Mouse (Mus musculus) ovary, postnatal 36 days (tissue): ENCODE results near the gene Ash1l.

ENCODE experiments used
- DNase-seq: peaks from one replicate; pipeline ENCODE4 v3.0.0; 2022; ENCODE audit warnings: low spot score, mixed read lengths

Gene Ash1l

DNA sequence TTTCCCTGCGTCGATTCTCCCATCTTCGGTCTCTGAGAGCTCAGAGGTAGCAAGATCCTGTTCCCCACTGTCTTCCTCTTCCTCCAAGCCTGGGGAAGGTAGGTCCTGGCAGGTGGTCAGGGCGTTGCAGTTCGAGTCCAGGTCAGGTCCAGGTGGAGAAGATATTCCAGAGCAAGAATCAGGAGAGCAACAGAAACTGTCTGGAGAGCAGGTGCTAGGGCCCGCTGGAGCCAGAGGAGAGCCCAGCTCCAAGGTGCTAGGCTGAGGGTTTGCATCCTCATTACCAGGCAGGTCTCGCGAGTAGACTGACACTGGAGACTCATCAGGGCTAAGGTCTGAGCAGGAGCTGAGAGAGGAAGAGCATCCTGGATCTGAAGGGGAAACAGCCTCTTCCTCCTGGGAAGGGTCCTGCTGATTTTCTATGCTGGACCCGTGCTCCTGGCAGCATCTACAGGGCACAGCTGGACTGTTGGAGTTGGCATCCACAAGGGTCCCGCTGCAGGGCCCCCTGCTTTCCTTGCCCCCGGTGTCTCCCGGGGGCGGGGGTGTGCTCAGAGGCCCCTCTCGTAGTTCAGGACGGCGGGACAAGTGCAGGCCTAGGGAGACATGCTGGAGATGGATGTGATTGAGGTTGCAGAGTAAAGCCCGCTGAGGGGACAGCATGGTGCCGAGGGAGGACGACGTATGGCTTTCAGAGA, 141.5 kb downstream of the Ash1l start:
- DNase-seq: no peak

- DNase-seq: no peak
Observed at GRCm38 (mm10) chr3:89092509-89093090, 142.2 kb downstream of the Ash1l start.

DNA sequence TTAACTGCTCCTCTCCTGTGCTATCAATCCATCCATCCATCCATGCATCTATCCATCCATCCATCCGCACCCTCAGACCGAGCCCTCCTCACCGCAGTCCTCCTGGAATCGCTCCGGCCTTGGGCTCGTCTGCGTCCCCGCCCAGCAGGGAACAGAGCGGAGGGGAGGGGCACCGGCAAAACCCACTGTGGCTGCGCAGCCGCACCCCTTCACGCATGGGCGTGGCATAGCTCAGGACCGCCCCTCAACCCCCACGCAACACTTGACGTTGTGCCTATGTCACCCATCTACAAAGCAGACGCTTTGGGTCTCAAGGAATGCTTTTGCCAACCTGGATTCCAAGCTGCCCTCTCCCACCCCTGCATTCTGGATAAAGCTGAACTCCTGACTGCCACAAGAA, 142.8 kb downstream of the Ash1l start, which contains the start of gene Rusc1:
TSS of gene Rusc1 (minus strand) at position 137 of the 400 bp plus-strand sequence.
- peak; percentile 85 for DNase-seq

DNA sequence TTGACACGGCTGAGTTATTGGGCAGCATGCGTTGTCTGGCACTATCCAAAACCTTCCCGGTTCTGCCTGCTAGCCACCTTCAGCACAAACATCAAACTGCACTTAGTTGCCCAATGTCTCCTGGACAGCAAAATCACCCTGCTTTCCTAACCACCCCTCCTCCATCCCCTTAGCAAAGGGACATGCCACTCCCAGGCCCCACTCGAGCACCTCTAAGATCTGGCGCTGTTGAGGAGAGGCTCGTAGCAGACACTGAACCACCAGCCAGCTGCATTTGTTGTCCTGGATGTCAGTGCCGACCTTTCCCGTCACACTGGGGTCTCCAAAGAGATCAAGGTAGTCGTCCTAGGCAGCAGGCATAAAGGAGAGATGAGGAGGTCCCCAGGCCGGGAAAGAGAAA, 143.6 kb downstream of the Ash1l start:
- no peak for DNase-seq

GRCm38 (mm10) chr3:89100811-89101210, 150.4 kb downstream of the Ash1l start, which contains the start of gene Gm43738:
Gene Gm43738, minus strand, starts transcription at chr3:89101099.
- DNase-seq: no peak

- DNase-seq: no peak
Observed at GRCm38 (mm10) chr3:89101459-89101811, 151.0 kb downstream of the Ash1l start.

DNA sequence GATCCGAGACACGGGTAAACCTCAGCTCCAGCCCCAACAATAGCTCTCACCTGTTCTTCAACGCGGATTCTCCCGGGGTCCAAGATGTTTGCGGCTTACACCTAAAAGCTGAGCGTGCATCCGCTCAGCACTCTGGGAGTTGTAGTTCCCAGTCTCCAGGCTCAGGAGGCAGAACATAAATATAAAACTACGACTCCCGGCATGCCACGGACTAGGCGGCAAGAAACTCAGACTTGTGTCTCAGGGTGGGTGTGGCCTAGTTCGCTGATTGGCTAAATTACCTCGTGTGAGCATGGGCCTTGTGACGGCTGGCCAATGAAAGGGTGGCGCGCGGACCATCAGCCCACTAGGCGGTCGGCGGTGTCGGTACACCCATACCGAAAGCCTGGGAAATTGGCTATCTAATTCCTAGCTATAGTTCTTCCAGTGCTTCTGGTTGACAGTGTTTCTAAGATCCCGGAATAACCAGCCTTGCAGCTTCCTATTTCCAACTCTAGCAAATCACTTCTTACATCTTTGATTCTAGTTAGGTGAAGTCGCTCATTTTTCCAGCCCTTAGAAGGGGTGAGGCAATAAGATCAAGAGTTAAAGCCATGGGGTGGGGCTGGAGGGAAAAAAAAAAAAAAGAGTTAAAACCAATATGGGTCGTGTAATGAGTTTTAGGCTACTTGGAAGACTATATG, 151.5 kb downstream of the Ash1l start, which contains the start of gene Fdps:
TSS of gene Fdps (minus strand) at position 148 of the 683 bp plus-strand sequence.
- DNase-seq: peak; percentile 89

GRCm38 (mm10) chr3:89102495-89103290, 152.3 kb downstream of the Ash1l start:
- DNase-seq: no peak

- DNase-seq: no peak
Observed at GRCm38 (mm10) chr3:89103291-89103595, 152.8 kb downstream of the Ash1l start.

DNA sequence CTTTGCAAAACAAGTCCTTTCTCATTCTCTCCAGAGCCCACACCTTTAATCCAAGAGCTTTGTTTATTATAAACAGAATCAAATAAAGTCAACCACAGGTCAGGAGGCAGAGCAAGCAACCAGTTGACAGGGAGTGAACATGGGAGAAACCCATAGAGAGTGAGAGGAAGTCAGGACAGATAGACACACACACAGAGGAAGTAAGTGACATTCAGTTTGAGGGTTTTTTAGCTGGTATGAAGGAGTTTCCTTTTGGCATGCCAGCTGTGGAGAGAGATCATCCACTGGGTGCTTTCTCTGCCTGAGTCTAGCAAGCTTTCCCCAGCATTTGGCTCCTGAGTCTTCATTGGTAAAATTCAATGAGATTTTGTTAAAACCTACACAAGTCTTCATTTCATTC, 156.5 kb downstream of the Ash1l start:
- DNase-seq: no peak

DNA sequence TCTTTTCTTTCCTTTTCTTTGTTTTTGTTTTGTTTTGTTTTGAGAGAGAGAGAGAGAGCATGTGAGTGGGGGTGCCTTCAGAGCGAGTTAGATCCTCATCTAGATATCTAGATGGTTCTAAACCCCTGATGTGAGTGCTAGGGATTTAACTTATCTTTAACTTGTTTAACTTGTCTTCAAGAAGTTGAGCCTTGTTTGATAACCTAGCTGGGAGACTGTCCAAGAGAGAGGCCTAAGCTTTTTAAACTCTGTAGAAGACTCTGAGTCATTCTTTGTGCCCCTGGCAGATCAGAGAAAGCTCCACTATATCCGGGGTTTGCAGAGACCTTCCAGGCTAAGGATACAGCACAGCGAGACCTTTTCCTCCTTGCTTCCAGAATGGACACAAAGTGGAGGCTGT, 157.1 kb downstream of the Ash1l start:
- no peak for DNase-seq

DNA sequence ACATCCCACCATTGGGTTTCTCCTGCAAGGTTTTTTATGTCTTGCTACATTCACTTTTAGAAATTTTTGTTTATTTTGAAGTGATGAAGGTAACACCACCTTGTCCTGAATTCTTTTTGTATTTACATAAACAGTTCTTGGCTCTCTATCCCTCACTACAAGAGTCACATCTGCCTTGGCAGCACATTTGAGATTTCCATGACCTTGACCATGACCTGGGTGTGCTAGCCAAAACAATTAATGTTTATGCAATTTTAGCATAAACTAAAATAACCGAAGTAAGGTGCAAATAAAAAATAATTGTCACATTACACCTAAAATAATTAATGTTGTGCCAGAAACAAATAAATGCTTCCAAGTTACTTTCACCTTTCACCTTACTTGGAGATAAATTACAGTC, 157.7 kb downstream of the Ash1l start:
- no peak for DNase-seq

DNA sequence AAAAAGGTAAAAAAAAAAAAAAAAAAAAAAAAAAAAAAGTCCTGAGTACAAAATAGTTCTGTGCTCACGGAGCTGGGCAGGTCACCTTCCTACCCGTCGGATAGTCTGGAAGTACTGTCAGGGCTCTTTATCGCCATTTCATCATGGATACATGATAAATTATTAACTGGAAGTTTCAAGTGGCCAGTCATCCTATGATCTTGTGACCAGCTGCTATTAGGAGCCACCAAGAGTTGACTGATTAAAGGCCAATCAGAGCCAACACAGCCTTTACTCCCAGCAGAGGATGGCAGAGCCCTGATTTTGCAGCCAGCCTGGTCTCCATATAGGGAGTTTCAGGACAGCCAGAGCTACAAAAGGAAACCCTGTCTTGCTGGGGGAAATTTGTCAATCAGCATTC, 162.6 kb downstream of the Ash1l start:
- DNase-seq: no peak

DNA sequence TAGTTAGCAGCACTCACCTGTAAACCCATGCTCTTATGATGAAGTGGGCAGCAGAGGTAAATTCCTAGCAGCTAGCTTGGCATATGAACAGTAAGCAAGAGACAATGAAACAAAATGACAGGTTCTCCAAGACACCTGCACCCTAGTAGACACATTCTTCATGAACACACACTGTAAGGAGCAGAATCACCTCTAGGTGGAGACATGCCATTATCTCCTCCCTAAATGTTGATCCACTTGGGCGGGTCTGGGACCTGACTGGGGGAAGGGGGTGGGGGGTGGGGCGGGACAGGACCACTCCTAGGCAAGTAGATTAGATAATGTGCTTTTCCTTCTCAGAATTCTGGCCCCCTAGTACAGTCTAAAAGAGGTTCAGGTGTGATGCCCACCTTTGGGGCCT, 165.1 kb downstream of the Ash1l start:
- no peak for DNase-seq

- DNase-seq: peak; percentile 37
Observed at GRCm38 (mm10) chr3:89123313-89123712, 172.9 kb downstream of the Ash1l start.

DNA sequence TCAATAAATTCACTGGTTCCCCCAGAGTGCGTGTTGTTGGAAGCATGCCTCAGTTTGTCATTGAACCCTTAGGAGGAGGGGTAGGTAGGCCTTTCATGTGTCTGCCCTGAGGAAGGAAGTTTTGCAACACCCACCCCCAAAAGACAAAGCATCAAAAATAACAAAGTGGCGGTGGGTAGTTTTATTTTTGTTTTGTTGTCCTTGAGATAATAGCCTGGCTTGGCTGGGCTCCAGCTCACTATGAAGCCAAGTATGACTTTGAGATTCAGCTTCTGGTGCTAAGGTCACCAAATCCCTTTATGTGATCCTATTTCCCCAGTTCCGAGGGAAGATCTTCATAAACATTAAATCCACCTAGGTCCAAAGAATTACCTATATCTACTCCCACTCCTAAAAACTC, 173.8 kb downstream of the Ash1l start:
- peak; percentile 48 for DNase-seq

DNA sequence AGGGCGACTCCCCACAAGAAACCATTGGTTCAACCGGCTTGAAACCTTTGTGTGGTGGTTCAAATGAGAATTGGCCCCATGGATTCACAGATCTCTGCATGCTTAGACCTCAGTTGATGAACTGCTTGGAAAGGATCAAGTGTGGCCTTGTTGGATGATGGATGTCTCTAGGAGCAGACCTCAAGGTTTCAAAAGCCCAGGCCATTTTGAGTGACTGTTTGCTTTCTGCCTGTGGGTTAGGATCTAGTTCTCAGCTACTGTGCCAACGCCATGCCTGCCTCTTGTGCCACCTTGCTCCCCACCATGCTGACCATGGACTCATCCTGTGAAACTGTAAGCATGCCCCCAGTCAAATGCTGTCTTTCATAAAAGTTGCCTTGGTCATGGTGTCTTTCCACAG, 175.6 kb downstream of the Ash1l start:
- DNase-seq: no peak
